ENCODE assay signal across 16 mouse cellular contexts in genomic region chr2:156967388-156967787, GRCm38 (mm10). TPM values are rescaled to one million over a fixed set of nuclear protein-coding genes. Genes with fewer than 3 reads are reported as not detected.
DNase-seq lines count a peak whose midpoint lies in the region; ATAC-seq and TF ChIP-seq lines count a peak whose summit lies in the region.
"Had no signal": no experiment of that assay in that cellular context is flagged by ENCODE, and none has a peak within 500 bp of the region (broad histone marks: within the 10 kb centered on the region; RNA-seq: fewer than 3 reads in every experiment).

No protein-coding gene starts in this region.

- 81% methylated on average over 6 of the region's 6 CpGs for WGBS in embryonic facial prominence, embryonic 15.5 days
- 87% methylated on average over 6 of the region's 6 CpGs for WGBS in embryonic facial prominence, embryonic 10.5 days
- WGBS in hindbrain, postnatal 0 days, result 64% methylated on average over 6 of the region's 6 CpGs
- 83% methylated on average over 6 of the region's 6 CpGs for whole genome bisulfite sequencing in hindbrain, embryonic 10.5 days
- 89% methylated on average over 6 of the region's 6 CpGs for WGBS in midbrain, embryonic 10.5 days

- no peaks in the 10 kb centered on the region for H3K9me3 ChIP-seq in embryonic facial prominence, embryonic 15.5 days (replicated peaks)
- H3K9me3 ChIP-seq in embryonic facial prominence, embryonic 10.5 days, result no peaks in the 10 kb centered on the region
- H3K9me3 ChIP-seq in hindbrain, postnatal 0 days (ENCODE audit: low read length), result no peaks in the 10 kb centered on the region
- no peaks in the 10 kb centered on the region for H3K9me3 ChIP-seq in hindbrain, embryonic 10.5 days
- no peaks in the 10 kb centered on the region for H3K9me3 ChIP-seq in midbrain, embryonic 10.5 days (replicated peaks)
- H3K9me3 ChIP-seq: hindbrain, embryonic 13.5 days; limb, embryonic 15.5 days had no signal

- H3K27ac ChIP-seq in embryonic facial prominence, embryonic 15.5 days (replicated peaks), result 0 out of 2 replicates have a peak overlapping the region, but pooled peaks have one; percentile 4
- H3K27ac ChIP-seq in embryonic facial prominence, embryonic 10.5 days (replicated peaks), result no peak overlapping the region
- H3K27ac ChIP-seq in hindbrain, postnatal 0 days, result no peak overlapping the region
- no peak overlapping the region for H3K27ac ChIP-seq in hindbrain, embryonic 10.5 days
- H3K27ac ChIP-seq in midbrain, embryonic 10.5 days (replicated peaks), result no peak overlapping the region
- H3K27ac ChIP-seq: hindbrain, embryonic 13.5 days; limb, embryonic 15.5 days had no signal

- DNase-seq in embryonic facial prominence, embryonic 10.5 days (ENCODE audit: low spot score), result no peak
- DNase-seq in hindbrain, postnatal 0 days (ENCODE audit: low spot score), result no peak
- no peak for DNase-seq in hindbrain, embryonic 10.5 days (ENCODE audit: low spot score)
- DNase-seq in lung, postnatal 14 days, result peak; percentile 27
- no peak for DNase-seq in lung, postnatal 25 days (ENCODE audit: low spot score)
- peak; percentile 67 for DNase-seq in naive thymus-derived CD4-positive, alpha-beta T cell, adult 2 months (ENCODE audit: low read depth)
- no peak for DNase-seq in midbrain, embryonic 10.5 days (ENCODE audit: low spot score)
- DNase-seq: adrenal gland, adult 2 months; cerebellum, adult 2 months; kidney, postnatal 25 days; midbrain, embryonic 14.5 days had no signal

- H3K4me3 ChIP-seq in embryonic facial prominence, embryonic 15.5 days (replicated peaks), result no peak overlapping the region
- H3K4me3 ChIP-seq in embryonic facial prominence, embryonic 10.5 days, result no peak overlapping the region
- no peak overlapping the region for H3K4me3 ChIP-seq in hindbrain, postnatal 0 days (ENCODE audit: low read length)
- H3K4me3 ChIP-seq in hindbrain, embryonic 10.5 days, result no peak overlapping the region
- H3K4me3 ChIP-seq in midbrain, embryonic 10.5 days, result no peak overlapping the region
- H3K4me3 ChIP-seq: erythroblast, embryonic 14.5 days; hindbrain, embryonic 13.5 days; limb, embryonic 15.5 days had no signal

- H3K4me2 ChIP-seq in embryonic facial prominence, embryonic 15.5 days (replicated peaks), result no peak overlapping the region
- no peak overlapping the region for H3K4me2 ChIP-seq in hindbrain, postnatal 0 days (ENCODE audit: low read depth, low read length)
- H3K4me2 ChIP-seq: hindbrain, embryonic 13.5 days; limb, embryonic 15.5 days had no signal

- H3K9ac ChIP-seq in embryonic facial prominence, embryonic 15.5 days, result no peak overlapping the region
- no peak overlapping the region for H3K9ac ChIP-seq in hindbrain, postnatal 0 days (replicated peaks; ENCODE audit: low read length)
- H3K9ac ChIP-seq: hindbrain, embryonic 13.5 days; limb, embryonic 15.5 days had no signal

- no peaks in the 10 kb centered on the region for H3K27me3 ChIP-seq in embryonic facial prominence, embryonic 15.5 days
- H3K27me3 ChIP-seq in embryonic facial prominence, embryonic 10.5 days (replicated peaks; ENCODE audit: low read depth, poor library complexity, severe bottlenecking), result no peaks in the 10 kb centered on the region
- H3K27me3 ChIP-seq in hindbrain, postnatal 0 days (ENCODE audit: insufficient read depth, low read length), result no peaks in the 10 kb centered on the region
- H3K27me3 ChIP-seq in hindbrain, embryonic 10.5 days (ENCODE audit: insufficient read depth, poor library complexity, severe bottlenecking), result no peaks in the 10 kb centered on the region
- no peaks in the 10 kb centered on the region for H3K27me3 ChIP-seq in midbrain, embryonic 10.5 days (ENCODE audit: low read depth, poor library complexity, severe bottlenecking)
- H3K27me3 ChIP-seq: hindbrain, embryonic 13.5 days; limb, embryonic 15.5 days had no signal

- no peaks in the 10 kb centered on the region for H3K36me3 ChIP-seq in embryonic facial prominence, embryonic 15.5 days
- no peaks in the 10 kb centered on the region for H3K36me3 ChIP-seq in embryonic facial prominence, embryonic 10.5 days (replicated peaks)
- H3K36me3 ChIP-seq in hindbrain, postnatal 0 days (ENCODE audit: insufficient read depth, low read length), result no peaks in the 10 kb centered on the region
- no peaks in the 10 kb centered on the region for H3K36me3 ChIP-seq in hindbrain, embryonic 10.5 days
- no peaks in the 10 kb centered on the region for H3K36me3 ChIP-seq in midbrain, embryonic 10.5 days
- H3K36me3 ChIP-seq: limb, embryonic 15.5 days had no signal

- H3K4me1 ChIP-seq in embryonic facial prominence, embryonic 15.5 days, result no peaks in the 10 kb centered on the region
- H3K4me1 ChIP-seq in embryonic facial prominence, embryonic 10.5 days, result peaks cover 5% of the 10 kb centered on the region; the same call in 1 of the 2 replicates
- H3K4me1 ChIP-seq in hindbrain, postnatal 0 days (ENCODE audit: insufficient read depth, low read length), result no peaks in the 10 kb centered on the region
- H3K4me1 ChIP-seq in hindbrain, embryonic 10.5 days (replicated peaks), result no peaks in the 10 kb centered on the region; the same call in 1 of the 2 replicates
- H3K4me1 ChIP-seq in midbrain, embryonic 10.5 days, result peaks cover 3% of the 10 kb centered on the region; the same call in 1 of the 2 replicates
- H3K4me1 ChIP-seq: hindbrain, embryonic 13.5 days; limb, embryonic 15.5 days had no signal

- ATAC-seq in embryonic facial prominence, embryonic 15.5 days (ENCODE audit: insufficient number of reproducible peaks, low FRiP score, low TSS enrichment, low read depth), result no peak
- 0 out of 2 replicates have a peak, but pooled peaks have one; percentile 43 for ATAC-seq in hindbrain, postnatal 0 days
- ATAC-seq: forebrain, embryonic 16.5 days had no signal

- no peak for TF ChIP-seq CTCF in hindbrain, postnatal 0 days (IDR thresholded peaks at IDR 0.05; ENCODE audit: low read depth)

RNA-seq across cellular contexts. Expression of gene Ndrg3, which starts 24.5 kb away (rescaled TPM):
- polyA plus RNA-seq in embryonic facial prominence, embryonic 15.5 days (2015; fragmentation: Nextera tagmentation; extraction: Ambion mirVana), result 52.9 and 53.9 TPM in 2 replicates
- 40.4 and 41.1 TPM in 2 replicates for polyA plus RNA-seq in embryonic facial prominence, embryonic 10.5 days (2016; fragmentation: Nextera tagmentation; extraction: Ambion mirVana)
- total RNA-seq in hindbrain, postnatal 0 days (2014; rRNA removed), result 177 and 183 TPM in 2 replicates
- polyA plus RNA-seq in hindbrain, postnatal 0 days (2015; fragmentation: Nextera tagmentation; extraction: Ambion mirVana), result 162 and 167 TPM in 2 replicates
- 44.8 and 49.3 TPM in 2 replicates for polyA plus RNA-seq in hindbrain, embryonic 10.5 days (2016; fragmentation: Nextera tagmentation; extraction: Ambion mirVana)
- 43.5 and 46.0 TPM in 2 replicates for polyA plus RNA-seq in midbrain, embryonic 10.5 days (2016; fragmentation: Nextera tagmentation; extraction: Ambion mirVana)

RNA-seq across cellular contexts. Expression of gene Dsn1, which starts 39.6 kb away (rescaled TPM):
- polyA plus RNA-seq in embryonic facial prominence, embryonic 15.5 days (2015; fragmentation: Nextera tagmentation; extraction: Ambion mirVana), result 27.5 and 28.2 TPM in 2 replicates
- polyA plus RNA-seq in embryonic facial prominence, embryonic 10.5 days (2016; fragmentation: Nextera tagmentation; extraction: Ambion mirVana), result 51.7 and 53.8 TPM in 2 replicates
- 6.3 and 9.5 TPM in 2 replicates for total RNA-seq in hindbrain, postnatal 0 days (2014; rRNA removed)
- polyA plus RNA-seq in hindbrain, postnatal 0 days (2015; fragmentation: Nextera tagmentation; extraction: Ambion mirVana), result 11.9 and 12.7 TPM in 2 replicates
- polyA plus RNA-seq in hindbrain, embryonic 10.5 days (2016; fragmentation: Nextera tagmentation; extraction: Ambion mirVana), result 44.1 and 51.2 TPM in 2 replicates
- polyA plus RNA-seq in midbrain, embryonic 10.5 days (2016; fragmentation: Nextera tagmentation; extraction: Ambion mirVana), result 52.4 and 57.5 TPM in 2 replicates

Comparison
In these comparisons a context has a peak if more than half of its experiments do, and no peak if none do; other contexts are left out.
1. DNase-seq: peak in lung, postnatal 14 days (single experiment) and naive thymus-derived CD4-positive, alpha-beta T cell, adult 2 months (single experiment); none in embryonic facial prominence, embryonic 10.5 days (single experiment), hindbrain, postnatal 0 days (single experiment), hindbrain, embryonic 10.5 days (single experiment), lung, postnatal 25 days (single experiment) and midbrain, embryonic 10.5 days (single experiment).